Mouse (Mus musculus) left cerebral cortex, postnatal 10 days (tissue): ENCODE measurements around the gene P3h4. TPM values are rescaled to one million over a fixed set of nuclear protein-coding genes. Genes with fewer than 3 reads are reported as not detected.

Experiments used
- DNase-seq, 2 experiments: peaks; one replicate each; pipeline ENCODE4 v3.0.0; 2021 to 2022; ENCODE audit warnings: low spot score in 2 of 2, mixed read lengths in 1 of 2; ENCODE audit errors: extremely low spot score in 1 of 2
- intact Hi-C: fragments of 180-260 bp; cut with DNase I; formaldehyde crosslinking; loops from one replicate; pipeline ENCODE4 v1.15.1; 2025
- total RNA-seq, 2 experiments: library from RNA; stranded (reverse); gene quantifications; 2 replicates each; pipeline ENCODE4 v1.2.3; 2021

The P3h4 gene
- total RNA-seq, 2 experiments from 2014 or later, result 6.7 to 7.1 TPM

DNA sequence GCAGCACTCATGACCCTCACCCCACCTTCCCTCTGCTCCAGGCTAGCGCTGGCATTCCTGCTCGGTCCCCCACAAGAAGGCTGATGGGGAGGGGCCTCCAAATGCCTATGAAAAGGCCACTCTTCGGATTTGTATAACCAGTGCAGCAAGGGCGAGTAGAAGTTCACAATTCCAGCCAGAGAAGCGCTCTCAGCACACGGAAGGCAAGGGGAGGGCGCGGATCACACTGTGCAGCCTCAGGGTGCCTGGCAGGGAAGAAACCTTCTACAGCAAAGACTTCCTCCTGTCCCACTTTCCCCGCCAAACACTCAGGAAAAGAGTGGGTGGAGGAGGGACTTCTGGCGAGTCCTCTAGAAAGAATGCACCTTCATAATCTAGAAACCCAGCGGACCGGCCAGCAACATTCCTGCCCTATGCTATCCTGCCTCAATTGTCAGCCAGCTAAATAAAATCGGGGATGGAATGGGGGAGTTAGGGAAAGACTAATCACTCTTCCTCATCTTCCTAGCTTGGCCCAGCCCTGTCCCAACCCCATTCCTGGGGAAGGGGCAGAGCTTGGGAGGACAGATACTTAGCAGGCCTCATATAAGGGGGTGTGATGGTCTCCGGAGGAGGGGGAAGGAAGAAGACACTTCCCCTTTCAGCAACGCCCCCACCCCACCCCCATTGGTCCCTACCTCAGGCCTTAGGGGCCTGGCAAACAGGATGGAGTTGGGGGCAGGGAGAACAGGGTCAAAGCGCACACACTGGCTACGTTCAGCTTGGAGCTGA is 18.6 kb downstream of the P3h4 start:
- peak in 1 of 2 experiments; percentile 70 for DNase-seq
- intact Hi-C loops, result no loop called here

DNA sequence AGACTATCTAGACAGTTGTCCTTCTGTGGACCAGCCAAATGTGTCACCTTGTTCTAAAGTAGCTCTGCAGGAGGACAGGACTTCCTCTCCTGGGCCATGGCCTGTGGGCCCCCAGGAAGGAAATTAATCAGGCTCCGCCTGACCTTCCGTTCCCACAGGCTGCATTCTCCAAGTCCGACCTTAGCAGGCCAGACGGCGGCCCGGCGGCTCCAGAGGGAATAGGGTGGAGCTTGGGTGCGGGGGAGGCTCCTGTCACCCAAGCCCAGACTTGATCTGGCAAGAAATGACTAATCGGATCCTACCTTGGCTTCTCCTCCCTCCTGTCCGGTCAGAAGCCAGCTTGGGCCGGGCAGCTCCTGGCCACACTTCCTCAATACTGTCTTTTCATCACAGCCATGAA is 19.4 kb downstream of the P3h4 start:
- peak in 1 of 2 experiments; percentile 78 for DNase-seq
- intact Hi-C loops, result no loop called here

DNA sequence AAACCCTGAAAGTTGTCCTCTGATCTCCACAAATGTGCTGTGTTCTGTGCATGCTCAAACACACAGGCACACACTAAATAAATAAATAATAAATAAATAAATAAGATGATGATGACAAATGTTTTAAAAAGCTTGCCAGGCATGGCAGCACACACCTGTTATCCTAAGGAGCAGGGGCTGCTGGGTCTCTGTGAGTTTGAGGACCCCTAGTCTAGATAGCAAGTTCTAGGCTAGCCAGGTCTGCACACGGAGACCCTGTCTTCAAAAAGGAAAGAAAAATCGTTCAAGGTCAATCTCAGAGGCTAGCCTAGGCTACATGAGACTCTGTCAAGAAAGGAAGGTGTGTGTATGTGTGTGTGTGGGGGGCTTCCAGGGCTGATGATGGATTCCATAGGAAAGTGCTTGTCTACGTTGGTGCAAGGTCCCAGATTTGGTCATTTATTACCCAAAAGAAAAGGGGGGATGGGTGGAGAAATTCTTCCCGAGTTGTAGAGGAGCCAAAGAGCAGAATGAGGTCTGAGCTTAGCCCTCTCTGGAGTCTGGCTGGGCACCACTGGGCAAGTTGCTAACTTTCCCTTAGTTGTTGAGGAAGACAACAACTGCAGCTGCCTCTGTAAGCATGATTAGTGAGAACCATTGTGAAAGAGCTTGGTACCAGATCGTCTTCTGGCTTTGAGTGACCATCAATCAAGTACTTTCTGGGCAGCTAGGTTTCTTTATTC is 20.1 kb downstream of the P3h4 start:
- intact Hi-C loops, result no loop called here

DNA sequence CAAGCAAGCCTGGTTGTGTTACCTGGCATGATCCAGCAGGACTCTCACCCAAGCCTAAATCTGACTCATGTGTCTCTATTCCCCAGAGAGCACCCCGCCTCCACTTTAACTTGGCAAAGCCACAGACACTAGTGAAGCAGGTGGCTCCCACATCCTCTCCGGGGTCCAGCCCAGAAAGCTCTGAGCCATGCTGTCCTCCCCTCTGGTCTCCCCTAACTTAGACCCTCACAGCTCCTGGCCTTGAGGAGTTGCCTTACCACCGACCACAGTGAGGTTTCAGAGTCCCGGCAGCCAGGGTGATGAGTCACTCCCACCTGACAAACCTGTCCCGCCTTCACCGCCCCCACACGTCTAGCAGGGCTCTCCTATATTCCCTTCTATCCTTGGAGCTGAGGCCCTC is 20.9 kb downstream of the P3h4 start:
- intact Hi-C loops, result no loop called here
- DNase-seq, result no peak

More for the DNA sequence above, 20.1 kb downstream of the P3h4 start:
- no peak for DNase-seq

DNA sequence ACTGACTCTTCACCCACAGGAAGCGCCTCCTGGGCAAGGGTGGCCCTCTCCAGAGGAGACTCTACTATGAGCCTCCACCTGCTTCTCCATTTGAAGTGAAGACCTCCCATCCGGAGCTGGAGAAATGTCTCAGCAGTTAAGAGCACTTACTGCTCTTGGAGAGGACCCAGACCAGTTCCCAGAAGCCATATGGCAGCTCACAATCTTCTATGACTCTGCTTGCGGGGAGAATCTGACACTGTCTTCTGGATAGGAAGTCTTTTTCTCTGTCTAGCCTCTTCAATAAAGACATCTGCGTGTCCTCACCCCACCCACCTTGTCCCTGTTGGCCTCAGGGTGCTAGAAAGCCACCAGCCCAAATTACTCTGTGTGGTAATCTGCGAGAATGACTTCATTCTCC is 21.7 kb downstream of the P3h4 start:
- intact Hi-C loops, result no loop called here
- DNase-seq, result no peak

DNA sequence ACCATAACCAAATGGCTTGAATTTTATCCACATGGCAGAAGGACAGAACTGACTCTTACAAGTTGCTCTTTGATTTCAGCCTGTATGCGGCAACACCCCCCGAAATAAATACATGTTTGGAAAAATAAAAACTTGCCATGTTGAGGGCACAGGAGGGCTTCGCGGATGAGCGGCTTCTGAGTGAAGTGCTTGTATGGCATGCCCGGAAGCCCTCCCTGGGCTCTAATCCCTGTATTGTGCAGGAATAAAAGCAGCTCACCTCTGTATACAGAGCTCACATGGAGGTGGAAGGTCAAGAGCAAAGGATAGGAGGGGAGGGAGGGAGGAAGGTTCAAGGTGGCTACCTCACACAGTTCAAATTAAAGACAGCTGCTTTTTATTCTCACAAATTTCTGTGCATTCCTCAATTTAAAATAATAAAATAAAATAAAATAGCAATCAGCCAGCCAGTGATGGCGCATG is 22.7 kb downstream of the P3h4 start:
- intact Hi-C loops, result no loop called here
- DNase-seq, result no peak

DNA sequence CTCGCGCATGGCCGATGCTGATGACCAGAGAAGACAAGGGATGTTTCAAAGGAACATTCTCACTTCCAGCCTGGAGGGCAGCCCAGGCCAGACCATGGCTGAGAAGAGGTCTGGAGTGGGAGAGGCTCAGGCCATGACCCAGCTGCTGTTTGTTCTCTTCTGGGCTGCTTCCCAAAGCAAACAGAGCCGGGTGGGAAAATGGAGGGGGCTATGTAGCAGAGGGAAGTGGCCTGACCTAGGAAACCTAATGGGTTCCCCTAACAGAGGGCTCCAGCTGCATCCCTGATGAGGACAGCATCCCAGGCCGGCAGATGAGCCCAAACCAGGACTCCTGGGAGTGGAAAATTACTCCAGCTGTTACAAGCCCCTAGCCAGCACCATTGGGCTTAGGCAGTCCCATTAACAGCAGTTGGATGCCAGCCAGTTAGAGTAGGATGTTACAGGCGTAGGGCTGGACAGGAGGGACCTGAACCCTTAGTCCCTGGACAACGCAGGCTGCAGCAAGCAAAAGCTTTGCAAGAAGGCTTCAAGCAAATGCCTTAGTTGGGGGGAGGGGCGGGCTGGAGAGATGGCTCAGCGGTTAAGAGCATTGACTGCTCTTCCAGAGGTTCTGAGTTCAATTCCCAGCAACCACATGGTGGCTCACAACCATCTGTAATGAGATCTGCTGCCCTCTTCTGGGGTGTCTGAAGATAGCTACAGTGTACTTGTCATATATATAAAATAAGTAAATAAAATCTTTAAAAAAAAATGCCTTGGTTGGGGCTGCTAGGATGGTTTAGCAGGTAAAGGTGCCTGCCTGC is 23.4 kb downstream of the P3h4 start:
- intact Hi-C loops, result no loop called here
- peak in 1 of 2 experiments; percentile 90 for DNase-seq

DNA sequence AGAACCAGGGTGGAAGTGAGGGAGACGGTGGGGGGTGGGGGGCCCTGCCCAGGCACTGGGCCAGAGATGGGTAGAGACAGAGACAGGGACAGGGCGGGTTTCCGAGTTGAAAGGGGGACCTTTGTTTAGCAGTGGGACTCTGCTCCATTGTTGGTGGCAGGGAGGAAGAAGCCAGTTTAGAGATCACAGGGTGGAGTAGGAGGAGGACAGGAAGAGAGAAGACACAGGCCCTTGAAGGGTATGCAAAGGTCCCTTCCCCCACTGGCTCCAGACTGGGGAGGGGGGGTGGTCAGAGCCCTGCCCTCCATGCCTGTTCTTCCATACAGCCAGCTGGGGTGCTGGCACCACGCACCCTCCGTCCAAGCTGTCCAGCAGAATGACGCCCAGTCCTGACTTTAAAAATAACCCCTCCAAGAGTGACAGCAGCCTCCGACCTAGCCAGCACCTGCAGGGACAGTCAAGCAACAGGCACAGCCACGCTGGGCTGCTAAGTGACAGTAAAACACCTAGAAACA is 24.6 kb downstream of the P3h4 start:
- DNase-seq, result peak in 1 of 2 experiments; percentile 43
- intact Hi-C loops, result no loop called here

DNA sequence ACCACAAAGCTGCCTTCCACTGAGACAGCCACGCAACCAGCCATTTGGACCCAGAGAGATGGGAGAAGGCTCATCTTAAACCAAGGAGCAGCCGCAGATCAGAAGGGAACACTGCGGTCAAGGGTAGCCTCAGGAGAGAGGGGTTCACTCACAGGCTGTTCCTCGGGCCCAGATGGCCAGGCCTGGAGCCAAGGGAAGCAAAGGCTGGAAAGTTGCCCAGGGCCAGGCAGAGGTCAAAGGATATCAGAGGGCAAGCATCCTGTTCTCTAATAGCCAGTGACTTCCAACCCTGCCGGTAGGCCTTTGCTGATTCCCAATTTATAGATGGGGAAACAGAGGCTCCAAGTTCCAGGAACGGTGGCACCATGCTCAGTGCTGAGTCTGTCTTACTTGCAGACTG is 26.0 kb downstream of the P3h4 start:
- peak in 1 of 2 experiments; percentile 75 for DNase-seq
- intact Hi-C loops, result no loop called here

DNA sequence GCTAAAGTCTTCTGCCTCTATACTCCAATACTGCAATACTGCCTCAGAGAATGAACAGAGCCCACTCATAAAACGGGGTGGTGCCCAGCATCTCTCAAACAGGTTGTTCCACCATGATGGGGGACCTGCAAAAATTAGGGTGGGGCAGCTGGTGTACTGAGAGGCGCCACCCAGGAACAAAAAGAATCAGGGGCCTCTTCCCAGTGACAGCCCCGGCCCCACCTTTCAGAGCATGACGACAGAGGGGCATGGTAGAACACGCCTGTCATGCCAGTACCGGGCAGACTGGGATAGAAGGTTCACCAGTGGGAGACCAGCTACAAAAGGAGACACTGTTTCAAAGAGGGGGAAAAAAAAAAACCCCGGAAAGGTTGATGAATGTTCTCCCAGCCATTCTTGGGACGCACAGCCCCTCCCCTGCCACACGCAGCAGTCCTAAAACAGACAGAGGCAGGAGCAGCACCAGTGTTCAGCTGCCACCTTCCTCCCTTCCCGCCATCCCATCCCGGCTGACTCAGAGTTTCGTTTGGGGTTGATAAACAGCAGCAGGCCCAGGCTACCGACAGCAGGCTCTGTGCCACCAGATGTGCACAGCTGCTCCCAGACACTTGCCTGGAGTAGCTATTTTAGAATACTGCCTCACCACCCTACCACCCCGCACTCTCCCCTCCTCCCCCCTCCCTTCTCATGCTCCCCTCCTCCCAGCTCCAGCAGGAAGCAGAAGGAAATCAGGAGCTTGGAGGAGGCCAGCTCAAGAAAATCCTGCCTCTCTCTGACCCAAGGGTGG is 26.9 kb downstream of the P3h4 start:
- intact Hi-C loops, result no loop called here
- DNase-seq, result peak in 1 of 2 experiments; percentile 67

DNA sequence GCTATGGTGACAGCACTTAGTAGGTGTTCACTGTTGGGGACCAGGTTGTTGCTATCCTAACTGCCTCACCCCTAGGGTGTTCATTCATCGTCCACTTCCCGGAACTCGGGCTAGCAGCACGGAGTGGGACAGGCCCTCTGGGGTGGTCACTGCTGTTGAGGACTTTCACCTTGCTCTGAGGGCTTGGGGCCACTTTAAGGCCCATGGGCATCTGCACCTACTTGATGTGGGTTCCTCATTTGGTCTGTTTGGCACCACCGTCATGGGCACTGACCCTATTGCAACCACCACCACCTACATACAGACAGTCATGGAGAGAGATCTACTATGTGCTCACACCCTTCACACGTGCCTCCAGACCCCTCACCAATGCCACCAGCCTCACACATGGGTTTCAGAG is 27.5 kb downstream of the P3h4 start:
- no peak for DNase-seq
- intact Hi-C loops, result no loop called here

DNA sequence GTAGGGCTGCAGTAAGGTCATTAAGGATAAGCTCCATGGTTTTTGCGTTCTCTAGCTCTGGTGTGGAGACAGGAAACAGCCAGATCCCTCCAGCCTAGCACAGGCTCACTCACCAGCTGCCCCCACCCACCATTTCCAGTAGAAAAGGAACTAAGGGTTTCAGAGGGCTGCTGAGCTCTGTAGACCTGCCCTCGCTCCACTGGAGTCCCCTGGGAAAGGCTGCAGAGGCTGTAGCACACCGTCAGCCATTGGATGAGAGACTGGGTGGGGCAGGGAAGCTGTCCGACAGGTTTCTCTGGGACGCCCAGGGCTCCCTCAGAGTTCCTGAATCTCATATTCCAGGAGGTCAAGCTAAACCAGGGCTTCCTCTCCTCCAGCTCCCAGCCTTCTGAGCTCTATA is 28.1 kb downstream of the P3h4 start:
- intact Hi-C loops, result no loop called here
- no peak for DNase-seq

DNA sequence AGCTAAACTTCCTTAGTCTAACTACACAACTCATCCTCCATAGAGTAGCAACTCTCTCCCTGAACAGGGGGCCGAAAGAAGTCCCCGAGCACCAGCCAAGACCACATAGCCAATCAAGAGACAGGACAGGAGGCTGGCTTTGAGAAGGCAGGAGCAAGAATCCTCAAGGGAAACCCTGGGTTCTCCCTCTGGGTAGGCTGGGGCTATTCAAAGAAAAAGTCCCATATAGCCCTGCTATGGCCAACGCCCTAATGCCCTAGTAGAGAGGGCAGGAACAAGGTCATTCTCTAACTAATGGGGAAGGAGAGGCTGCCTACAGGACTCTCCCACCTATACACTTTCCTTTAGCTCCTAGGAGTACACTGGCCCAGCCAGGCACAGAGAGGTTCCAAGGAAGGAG is 29.6 kb downstream of the P3h4 start:
- DNase-seq, result no peak
- intact Hi-C loops, result no loop called here

DNA sequence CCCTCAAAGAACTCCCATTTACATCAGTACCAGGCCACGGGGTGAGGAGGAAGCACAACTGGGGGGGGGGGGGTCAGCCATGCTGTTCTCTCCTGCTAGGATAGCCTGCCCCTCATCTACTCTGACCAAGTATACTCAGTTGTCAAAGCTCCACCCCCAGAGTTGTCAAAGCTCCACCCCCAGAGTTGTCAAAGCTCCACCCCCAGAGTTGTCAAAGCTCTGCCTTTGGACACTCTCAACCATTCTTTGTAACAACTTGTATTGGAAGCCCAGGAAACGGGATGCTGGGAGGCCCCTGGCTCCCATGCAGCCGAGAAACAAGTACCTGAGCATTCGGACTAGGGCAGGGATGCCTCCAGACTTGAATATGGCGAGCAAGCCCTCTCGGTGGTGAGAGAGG is 32.0 kb downstream of the P3h4 start:
- intact Hi-C loops, result no loop called here
- no peak for DNase-seq

DNA sequence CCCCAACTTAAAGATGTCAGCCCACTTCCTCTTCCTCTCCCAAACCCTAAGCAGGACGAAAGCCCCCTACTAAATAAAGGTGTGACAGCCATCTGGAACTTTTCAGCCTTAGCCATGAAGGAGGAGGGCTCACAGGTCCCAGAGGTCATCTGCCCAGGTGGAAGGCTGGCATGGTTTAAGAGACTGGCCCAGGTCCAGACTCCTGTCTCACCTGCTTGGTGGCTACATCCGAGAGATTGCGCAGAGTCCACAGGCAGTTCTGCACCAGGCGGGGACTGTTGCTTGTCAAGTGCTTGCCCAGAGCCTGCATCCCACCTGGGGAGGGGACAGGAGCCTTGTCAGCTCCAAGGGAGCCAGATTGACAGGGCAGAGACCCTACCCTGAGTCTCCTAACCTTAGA is 35.3 kb downstream of the P3h4 start:
- intact Hi-C loops, result loop anchor here (5.0 kb wide), 1 partner anchor 98 kb away; no protein-coding TSS in a partner anchor
- no peak for DNase-seq

DNA sequence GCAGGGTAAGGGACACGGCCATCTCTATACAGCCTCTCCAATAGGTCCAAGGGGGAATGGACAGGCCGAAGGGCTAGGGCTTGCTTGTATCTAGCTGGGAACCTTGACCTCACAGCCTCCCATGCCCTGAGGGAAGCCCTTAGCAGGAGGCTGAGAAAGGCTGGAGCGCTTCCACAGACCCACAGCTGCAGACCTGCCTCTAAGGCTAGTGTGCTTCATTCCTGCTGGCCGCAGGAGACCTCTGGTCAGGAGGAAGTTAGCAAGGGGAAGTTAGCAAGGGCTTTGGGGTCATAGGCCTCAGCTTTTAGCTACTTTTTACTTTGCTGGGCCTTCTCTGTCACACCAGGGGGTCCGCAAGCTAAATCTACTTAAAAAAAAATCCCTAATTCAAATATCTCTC is 36.2 kb downstream of the P3h4 start:
- no peak for DNase-seq
- intact Hi-C loops, result loop anchor here (5.0 kb wide), 1 partner anchor 99 kb away; no protein-coding TSS in a partner anchor

DNA sequence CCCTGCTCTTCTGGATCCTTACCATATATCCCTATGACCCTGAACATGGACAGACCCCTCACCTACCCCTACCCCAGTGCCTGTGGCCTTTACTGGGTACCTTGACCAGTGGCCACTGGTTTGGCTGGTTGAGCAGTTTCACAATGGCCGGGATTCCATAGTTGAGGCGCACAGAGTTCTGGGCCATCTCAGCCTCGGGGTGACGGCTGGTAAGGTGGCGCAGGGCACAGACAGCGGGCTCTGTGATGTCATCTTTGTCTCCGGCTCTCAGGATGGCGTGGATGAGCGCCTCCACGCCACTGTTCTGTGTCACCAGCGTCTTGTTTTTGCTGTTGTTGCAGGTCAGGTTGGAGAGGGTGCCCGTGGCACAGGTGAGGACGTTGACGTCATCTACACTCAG is 36.6 kb downstream of the P3h4 start:
- DNase-seq, result no peak
- intact Hi-C loops, result loop anchor here (5.0 kb wide), 1 partner anchor 99 kb away; no protein-coding TSS in a partner anchor

DNA sequence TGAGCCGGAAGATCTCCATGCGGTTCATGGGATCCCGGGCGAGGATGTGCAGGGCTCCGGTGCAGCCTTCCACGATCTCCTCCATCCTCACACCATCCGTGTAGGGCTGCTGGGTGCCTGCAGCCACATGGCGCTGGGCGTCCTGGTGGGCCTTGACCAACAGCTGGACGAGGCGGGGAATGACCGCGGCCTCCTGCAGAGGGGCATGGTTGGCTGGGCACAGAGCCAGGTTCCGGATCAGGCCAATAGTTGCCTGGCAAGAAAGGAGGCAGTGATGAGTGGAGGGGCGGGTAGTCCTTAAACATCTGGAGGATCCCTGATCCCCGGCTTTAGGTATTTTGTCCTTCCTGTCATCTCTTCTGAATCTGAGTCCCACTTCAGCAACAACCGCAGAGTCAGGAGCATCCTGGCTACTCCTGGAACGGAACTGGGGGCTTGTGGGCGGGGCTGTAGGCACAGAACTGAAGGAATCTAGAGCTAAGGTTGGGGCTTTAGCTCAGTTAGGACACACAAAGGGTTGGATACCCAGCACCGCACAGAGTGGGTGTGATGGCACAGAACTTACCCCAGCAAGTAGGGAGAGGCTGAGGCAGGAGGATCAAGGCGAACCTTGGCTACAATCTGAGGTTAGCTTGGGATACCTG is 37.8 kb downstream of the P3h4 start:
- no peak for DNase-seq

More for the DNA sequence above, 37.8 kb downstream of the P3h4 start:
- intact Hi-C loops, result loop anchor here (5.0 kb wide), 1 partner anchor 100 kb away; no protein-coding TSS in a partner anchor
